Mouse (Mus musculus) left cerebral cortex, postnatal 25 days (tissue): Measurements from ENCODE around the gene Usf3. TPM values are rescaled to one million over a fixed set of nuclear protein-coding genes. Genes with fewer than 3 reads are reported as not detected.
A peak's percentile ranks its signal among the peaks of the same experiment; 100 is the strongest.

Experiments
- DNase-seq, 2 experiments: peaks; one replicate each; pipeline ENCODE4 v3.0.0; 2022; ENCODE audit warnings: low spot score in 2 of 2, mixed read lengths in 1 of 2
- intact Hi-C: fragments of 180-260 bp; cut with DNase I; formaldehyde crosslinking; loops from one replicate; pipeline ENCODE4 v1.15.1; 2025
- total RNA-seq, 2 experiments: library from RNA; stranded (reverse); gene quantifications; 2 replicates each; pipeline ENCODE4 v1.2.3; 2021

Gene Usf3
- 10 to 100 TPM; 37.5 to 38.4 TPM for total RNA-seq

DNA sequence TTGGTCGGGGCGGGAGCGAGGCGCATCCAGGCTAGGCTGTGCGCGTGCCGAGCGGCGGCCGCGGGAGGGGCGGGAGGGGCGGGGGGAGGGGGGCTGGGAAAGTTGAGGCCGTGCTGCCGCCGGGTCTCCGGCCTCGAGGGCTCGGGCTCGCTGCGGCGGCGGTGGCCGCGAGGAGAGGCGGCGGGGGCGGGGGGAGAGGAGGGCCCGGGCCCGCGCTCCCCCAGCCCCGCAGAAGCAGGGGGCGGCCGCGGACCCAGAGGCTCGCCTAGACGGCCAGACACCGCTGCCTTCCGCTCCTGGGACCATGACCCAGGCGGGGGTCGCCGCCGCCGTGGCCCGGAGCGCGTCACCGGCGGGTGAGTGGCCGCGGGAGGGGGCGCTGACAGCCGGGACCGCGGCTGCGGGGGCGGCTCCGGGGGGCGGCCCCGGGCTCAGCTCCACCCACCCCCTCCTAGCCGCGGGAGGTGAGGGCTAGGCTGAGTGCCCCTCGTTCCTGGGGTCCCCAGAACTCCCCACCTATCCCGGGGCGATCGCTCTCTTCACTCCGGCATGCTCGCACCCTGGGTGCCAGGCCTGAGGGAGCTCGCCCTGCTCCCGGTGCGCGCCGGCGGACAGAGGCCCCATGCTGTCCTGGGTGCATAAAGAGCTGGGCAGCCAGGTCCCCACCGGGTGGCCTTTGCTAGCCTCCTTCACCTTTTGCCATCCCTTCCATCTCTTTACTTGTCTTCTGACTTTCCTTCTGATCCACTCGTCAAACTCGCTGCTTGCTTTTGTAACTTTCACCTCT is at the start of gene Usf3:
TSS of gene Usf3 (plus strand) at position 92 of the 787 bp plus-strand sequence.
- peak; percentile 28 to 49 for DNase-seq
- intact Hi-C loops = loop anchor here (2.0 to 5.0 kb wide), 3 partner anchors 35 to 189 kb away; partner anchors contain the start of genes Atp6v1a, Naa50 and Spice1

DNA sequence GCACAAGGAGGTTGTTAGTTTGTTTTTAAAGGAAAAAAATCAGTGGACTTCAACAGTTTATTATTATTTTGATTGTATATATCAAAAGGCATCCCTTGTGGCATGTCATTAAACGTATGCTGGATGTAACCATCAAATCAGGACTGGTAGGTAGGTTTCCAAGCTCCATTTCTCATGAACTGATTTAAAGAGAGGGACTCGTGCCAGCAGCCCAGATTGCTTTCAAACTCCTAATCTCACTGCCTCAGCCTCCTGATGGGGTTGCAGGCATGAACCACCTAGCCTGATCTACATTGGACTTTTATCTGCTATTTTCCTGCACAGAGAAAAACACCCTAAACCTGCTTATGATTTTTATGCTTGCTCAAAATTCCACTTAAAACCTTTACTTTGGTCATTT is 49.3 kb upstream of the Usf3 start:
- intact Hi-C loops = no loop called here

GRCm38 (mm10) chr16:44124713-44125112 is 48.3 kb upstream of the Usf3 start:
- DNase-seq = peak in 1 of 2 experiments; percentile 48
- intact Hi-C loops = no loop called here

More for the DNA sequence above, 49.3 kb upstream of the Usf3 start:
- DNase-seq = peak in 1 of 2 experiments; percentile 52

- DNase-seq = no peak
Measured at GRCm38 (mm10) chr16:44125436-44125835, 47.6 kb upstream of the Usf3 start.

GRCm38 (mm10) chr16:44126437-44126836 is 46.6 kb upstream of the Usf3 start:
- DNase-seq = no peak
- intact Hi-C loops = no loop called here

More at GRCm38 (mm10) chr16:44125436-44125835, 47.6 kb upstream of the Usf3 start:
- intact Hi-C loops = no loop called here

DNA sequence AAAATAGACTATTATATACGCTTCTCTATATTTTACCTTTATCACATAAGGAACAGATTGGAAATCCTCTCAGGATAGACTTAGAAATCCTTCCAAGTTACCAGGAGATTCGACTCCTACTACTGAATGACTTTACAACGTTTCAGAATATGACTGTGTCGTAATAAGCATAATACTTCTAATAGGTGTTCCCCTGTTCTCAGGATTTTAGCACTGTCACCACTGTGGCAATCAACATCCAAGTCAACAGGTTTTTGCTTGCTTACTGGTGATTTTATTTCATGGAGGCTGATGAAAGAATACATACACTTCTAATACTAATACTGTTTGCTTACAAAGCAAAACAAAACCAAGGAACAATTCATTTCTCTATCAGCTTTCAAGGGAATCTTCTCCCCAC is 40.7 kb upstream of the Usf3 start:
- DNase-seq = no peak
- intact Hi-C loops = no loop called here

DNA sequence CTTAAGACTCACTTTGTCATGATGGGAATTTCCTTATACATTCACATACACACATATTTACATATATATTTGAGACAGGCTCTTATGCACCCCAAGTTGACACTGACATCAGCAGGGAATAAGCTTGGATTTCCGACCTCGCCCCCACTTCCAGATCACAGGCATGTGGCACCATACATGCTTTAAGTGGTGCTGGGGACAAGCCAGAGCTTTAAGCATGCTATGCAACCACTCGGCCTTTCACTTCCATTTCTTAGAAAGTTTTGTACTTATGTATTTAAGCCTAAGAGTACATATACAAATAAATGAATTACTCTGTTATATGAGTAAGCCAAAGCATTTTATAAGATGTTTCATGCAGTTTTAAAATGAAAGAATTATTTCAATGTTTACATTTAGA is 39.9 kb upstream of the Usf3 start:
- intact Hi-C loops = no loop called here
- DNase-seq = no peak

- intact Hi-C loops = no loop called here
- DNase-seq = peak in 1 of 2 experiments; percentile 43
Measured at GRCm38 (mm10) chr16:44136511-44137021, 36.5 kb upstream of the Usf3 start.

DNA sequence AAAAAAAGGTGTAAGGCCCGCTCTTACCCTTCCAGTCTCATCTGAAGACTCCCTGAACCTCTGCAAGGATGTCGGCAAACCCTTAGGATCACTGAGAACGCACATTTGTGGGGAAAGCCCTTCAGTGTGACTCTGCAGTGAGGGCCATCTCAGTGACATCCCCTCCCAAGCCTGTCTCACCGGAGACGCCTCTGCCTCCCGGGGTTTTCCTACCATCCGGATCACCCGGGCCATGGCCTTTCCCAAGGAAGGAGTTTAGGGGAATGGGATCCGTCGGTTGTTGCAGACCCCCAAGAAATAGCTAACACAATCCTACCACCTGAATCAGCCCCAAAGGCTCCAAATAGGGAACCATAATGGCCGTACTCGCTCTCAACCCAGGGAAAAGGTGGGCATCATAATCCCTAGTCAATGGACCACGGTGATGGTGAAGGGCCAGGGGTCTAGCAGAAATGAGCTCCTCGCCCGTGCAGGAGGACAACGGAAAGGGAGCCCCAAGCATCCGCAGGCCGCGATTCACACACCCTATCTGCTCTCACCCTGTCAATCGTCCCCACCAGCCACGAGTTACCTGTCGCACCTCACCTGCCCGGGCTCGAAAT is 34.6 kb upstream of the Usf3 start:
- intact Hi-C loops = loop anchor here (2.0 kb wide), 1 partner anchor 34 kb away; the partner anchor contains the start of gene Usf3
- DNase-seq = no peak

DNA sequence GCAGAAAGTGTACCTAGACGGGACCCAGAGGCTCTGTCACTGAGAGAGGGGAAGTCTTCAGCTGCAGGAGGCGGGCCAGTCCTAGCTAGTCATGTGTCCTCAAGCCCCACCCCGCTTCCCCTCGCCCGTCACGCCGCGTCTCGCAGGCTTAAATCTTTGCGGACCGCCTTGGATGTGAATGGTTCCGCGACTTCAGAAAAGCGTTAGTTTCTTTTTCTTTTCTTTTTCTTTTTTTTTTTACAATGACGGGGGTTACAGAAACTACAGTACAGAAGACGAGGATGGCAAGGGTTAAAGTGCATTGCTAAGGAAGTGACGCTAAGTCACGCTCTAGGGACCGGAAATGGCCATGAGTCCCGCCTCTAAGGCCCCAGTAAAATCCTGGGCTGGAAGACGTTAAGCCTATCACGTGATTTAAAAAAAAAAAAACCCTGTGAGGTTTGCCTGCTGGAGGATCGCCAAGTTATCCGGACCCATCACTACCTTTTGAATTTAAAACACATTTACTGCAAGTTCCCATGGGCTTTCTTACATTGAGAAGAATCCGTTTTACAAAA is 34.0 kb upstream of the Usf3 start:
- intact Hi-C loops = loop anchor here (1.0 to 2.0 kb wide), 2 partner anchors 17 to 34 kb away; partner anchors contain the start of gene Usf3
- peak; percentile 90 to 96 for DNase-seq

GRCm38 (mm10) chr16:44139536-44140185 is 33.4 kb upstream of the Usf3 start, which contains the start of the genes Atp6v1a and Naa50:
TSS of gene Atp6v1a (minus strand) at chr16:44139705.
TSS of gene Naa50 (plus strand) at chr16:44139830.
- intact Hi-C loops = loop anchor here (1.0 to 2.0 kb wide), 2 partner anchors 17 to 33 kb away; partner anchors contain the start of gene Usf3
- DNase-seq = peak; percentile 89 to 93

DNA sequence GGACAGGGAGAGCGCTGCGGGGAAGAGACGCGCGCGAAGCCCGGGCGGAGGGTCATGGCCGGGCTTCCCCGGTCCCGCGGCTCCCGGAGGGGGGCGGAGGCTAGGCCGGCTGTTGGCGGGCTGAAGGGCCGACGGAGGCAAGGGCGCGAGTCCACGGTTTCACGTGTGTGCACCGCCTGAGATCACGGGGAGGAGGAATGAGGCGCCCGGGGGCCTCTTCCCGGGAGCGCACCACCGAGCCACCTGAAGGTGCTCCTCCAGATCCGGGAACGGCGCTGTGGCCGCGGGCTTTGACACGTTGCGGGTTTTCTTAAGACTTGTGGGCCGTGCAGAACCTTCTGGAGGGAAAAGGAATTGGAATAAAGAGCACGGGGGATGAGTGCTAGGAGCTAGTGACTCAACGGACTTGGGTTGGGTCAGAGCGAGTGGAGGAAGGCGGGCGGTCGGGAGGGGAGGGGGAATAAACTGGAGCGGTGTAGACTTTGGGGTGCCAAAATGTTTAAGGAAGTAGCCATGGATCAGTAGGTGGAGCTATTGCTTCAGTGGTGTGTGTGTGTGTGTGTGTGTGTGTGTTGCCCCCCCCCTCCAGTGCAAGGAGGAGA is 32.8 kb upstream of the Usf3 start:
- DNase-seq = peak; percentile 64 to 82
- intact Hi-C loops = no loop called here

- peak in 1 of 2 experiments; percentile 84 for DNase-seq
- intact Hi-C loops = no loop called here
Measured at GRCm38 (mm10) chr16:44141483-44141882, 31.6 kb upstream of the Usf3 start.

GRCm38 (mm10) chr16:44149002-44149767 is 23.9 kb upstream of the Usf3 start:
- DNase-seq = no peak
- intact Hi-C loops = no loop called here

DNA sequence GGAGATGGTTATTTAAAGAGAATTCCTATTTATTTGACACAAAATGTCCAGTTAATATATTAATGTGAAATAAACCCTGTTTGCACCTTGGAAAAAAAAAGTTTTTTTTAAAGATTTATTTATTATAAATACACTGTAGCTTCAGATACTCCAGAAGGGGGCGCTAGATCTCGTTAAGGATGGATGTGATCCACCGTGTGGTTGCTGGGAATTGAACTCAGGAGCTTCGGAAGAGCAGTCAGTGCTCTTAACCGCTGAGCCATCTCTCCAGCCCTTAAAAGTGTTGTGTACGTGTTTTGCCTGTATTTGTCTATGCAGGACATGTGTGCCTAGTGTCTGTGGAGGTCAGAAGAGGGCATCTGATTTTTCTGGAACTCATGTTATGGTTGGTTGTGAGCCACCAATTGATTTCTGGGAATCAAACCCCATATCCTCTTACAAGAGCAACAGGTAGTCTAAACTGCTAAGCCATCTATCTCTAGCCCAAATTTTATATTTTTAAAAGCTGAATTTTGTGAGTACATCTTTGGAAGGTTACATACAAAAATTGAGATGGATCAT is 18.5 kb upstream of the Usf3 start:
- no peak for DNase-seq
- intact Hi-C loops = no loop called here

GRCm38 (mm10) chr16:44159325-44159724 is 13.7 kb upstream of the Usf3 start:
- DNase-seq = no peak
- intact Hi-C loops = no loop called here

DNA sequence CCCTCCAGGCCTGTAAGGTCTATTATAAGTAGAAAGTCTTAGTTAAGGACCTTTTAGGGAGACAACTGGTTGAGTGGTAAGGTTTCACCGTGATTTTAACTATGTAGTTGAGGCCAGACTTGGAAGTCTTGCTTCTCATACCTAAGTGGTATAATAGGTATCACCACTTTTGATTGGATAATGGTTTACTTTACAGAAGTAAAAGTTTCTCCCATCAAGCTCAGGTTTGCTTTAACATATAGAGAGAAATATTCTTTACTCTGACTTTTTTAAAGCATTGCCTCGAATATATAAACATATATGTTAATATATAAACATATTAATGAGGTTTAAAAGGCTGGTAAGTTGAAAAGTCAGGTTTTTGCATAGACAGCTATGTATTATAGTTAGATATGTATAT is 9.2 kb upstream of the Usf3 start:
- no peak for DNase-seq
- intact Hi-C loops = no loop called here

GRCm38 (mm10) chr16:44165182-44165581 is 7.9 kb upstream of the Usf3 start:
- no peak for DNase-seq

More at GRCm38 (mm10) chr16:44165182-44165581, 7.9 kb upstream of the Usf3 start:
- intact Hi-C loops = no loop called here
